Mouse (Mus musculus) hindbrain, embryonic 12.5 days (tissue): ENCODE data around the gene Ubl4b. TPM values are rescaled to one million over a fixed set of nuclear protein-coding genes. Genes with fewer than 3 reads are reported as not detected.

Source experiments
- ATAC-seq: fragments of 200-750 bp; cut with Nextera tagmentation; 2 replicates; pipeline ENCODE4 v1.8.0; 2017; ENCODE audit warnings: moderate TSS enrichment; ENCODE audit not compliant: low FRiP score
- H3K27ac ChIP-seq: fragments of 300-500 bp; sonication (generic); 2 replicates; pipeline ENCODE4 v1.5.1; 2016; ENCODE audit warnings: mild to moderate bottlenecking
- H3K27me3 ChIP-seq: fragments of 300-500 bp; sonication (generic); 2 replicates; pipeline ENCODE4 v1.6.1; 2016; ENCODE audit warnings: mild to moderate bottlenecking
- H3K36me3 ChIP-seq: fragments of 300-500 bp; sonication (generic); 2 replicates; pipeline ENCODE4 v1.6.1; 2016; ENCODE audit warnings: mild to moderate bottlenecking
- H3K4me1 ChIP-seq: fragments of 300-500 bp; sonication (generic); 2 replicates; pipeline ENCODE4 v1.6.1; 2016
- H3K4me2 ChIP-seq: fragments of 300-500 bp; sonication (generic); replicated peaks from 2 replicates; pipeline ENCODE4 v1.6.1; 2016; ENCODE audit warnings: mild to moderate bottlenecking
- H3K4me3 ChIP-seq: fragments of 300-500 bp; sonication (generic); 2 replicates; pipeline ENCODE4 v1.5.1; 2016; ENCODE audit warnings: mild to moderate bottlenecking
- H3K9ac ChIP-seq: fragments of 300-500 bp; sonication (generic); 2 replicates; pipeline ENCODE4 v1.6.1; 2016; ENCODE audit warnings: mild to moderate bottlenecking, moderate library complexity
- H3K9me3 ChIP-seq: fragments of 300-500 bp; sonication (generic); replicated peaks from 2 replicates; pipeline ENCODE4 v1.6.1; 2016; ENCODE audit warnings: mild to moderate bottlenecking
- WGBS: fragments of 180-500 bp; shearing (Covaris S2); methylation state at CpG from one replicate; pipeline ENCODE4 v1.1.7; 2016; 5-methylcytosine and 5-hydroxymethylcytosine counted together
- polyA plus RNA-seq: library from polyadenylated mRNA; unstranded; fragments of >200 nt; fragmentation: Nextera tagmentation; extraction: Ambion mirVana; gene quantifications from 2 replicates; pipeline ENCODE4 v1.2.1, GENCODE M21; 2016

Gene Ubl4b
- polyA plus RNA-seq, 1 experiment from 2014 or later = not detected

DNA sequence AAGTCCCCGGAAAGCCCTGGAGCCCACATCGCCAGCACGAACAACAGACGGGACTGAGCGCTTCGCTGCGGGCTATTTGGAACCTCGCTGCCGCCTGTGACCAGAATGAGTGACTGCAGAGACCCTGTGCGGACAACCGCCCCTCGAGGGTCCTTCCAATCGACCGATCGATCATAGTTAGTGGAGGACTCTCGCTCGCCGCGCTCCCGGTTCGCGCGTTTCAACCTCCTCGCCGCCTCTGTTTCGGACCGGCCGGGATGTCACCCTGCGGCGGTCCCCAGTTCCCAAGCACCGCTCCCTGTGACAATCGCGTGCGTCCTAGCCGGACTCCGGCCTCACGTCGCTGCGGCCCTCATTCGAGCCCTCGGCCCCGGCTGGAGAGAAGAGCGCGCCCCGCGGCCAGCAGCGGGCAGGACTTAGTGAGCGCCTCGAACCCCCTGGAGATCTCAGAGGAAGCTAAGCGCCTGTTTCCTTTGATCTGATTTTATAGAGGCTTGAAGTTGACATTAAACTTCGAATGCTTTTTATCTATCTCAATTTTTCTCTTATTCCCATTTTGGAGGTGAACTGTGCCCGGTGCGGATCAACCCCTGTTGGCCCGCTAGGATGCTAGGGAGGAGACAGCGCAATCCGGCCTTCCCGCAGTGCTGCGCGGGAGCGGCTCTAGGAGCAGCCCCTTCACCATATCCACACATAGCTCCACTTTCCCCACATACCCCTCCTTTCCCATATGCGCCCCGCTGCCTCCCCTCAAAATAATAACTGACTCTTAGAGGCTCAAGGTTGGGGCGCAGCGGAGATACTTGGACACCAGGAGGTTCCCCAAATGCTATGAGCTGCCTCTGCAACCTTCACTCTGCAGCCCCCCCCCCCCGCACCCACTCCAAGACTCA, 28.2 kb upstream of the Ubl4b start:
- no peak for ATAC-seq
- H3K9ac ChIP-seq = no peak overlapping the region
- H3K27ac ChIP-seq = no peak overlapping the region
- no peaks in the 10 kb centered on the region for H3K36me3 ChIP-seq
- H3K4me3 ChIP-seq = peak overlapping the region; percentile 29
- under 1% methylated on average over 65 of the region's 65 CpGs for WGBS
- H3K4me1 ChIP-seq = peaks cover 10% of the 10 kb centered on the region
- peak overlapping the region; percentile 48 for H3K4me2 ChIP-seq
- H3K27me3 ChIP-seq = peaks cover 99% of the 10 kb centered on the region
- no peaks in the 10 kb centered on the region for H3K9me3 ChIP-seq

DNA sequence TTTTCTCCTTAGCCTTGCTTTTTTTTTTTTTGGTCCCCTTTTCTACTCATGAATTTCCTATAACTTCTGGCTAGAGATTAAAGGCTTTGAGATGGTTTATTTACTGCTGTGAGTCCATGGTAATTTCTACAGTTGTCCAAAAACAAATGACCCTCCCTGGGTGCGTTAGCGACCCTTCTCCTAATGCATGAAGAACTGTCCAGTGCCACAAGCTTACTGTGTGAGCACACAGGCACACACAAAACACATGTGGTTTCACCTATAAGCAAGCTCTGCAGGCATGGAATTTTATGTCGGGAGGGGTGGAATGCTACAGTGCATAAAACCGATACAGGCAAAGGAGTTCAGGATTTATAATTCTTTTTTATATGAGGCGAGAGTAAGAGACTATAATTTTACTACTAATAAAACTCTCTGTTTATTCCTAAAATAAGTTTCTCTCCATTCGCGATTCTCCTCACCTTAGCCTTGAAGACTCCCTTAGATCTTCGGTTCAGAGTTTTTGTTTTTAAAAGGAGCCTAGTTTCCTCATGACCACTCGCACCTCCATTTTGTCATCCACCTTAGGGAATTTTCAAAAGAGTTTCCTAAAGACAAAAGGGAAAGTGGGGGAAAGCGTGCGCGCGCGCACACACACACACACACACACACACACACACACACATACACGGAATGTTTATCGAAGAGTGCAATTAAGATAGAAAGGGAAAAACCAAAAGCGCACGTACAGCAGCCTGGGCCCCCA, 27.4 kb upstream of the Ubl4b start:
- H3K4me1 ChIP-seq = peaks cover 10% of the 10 kb centered on the region
- H3K9ac ChIP-seq = no peak overlapping the region
- H3K4me2 ChIP-seq = peak overlapping the region; percentile 48
- no peaks in the 10 kb centered on the region for H3K9me3 ChIP-seq
- WGBS = 3% methylated on average over 18 of the region's 18 CpGs
- peak overlapping the region; percentile 29 for H3K4me3 ChIP-seq
- no peak overlapping the region for H3K27ac ChIP-seq
- ATAC-seq = no peak
- no peaks in the 10 kb centered on the region for H3K36me3 ChIP-seq
- peaks cover 97% of the 10 kb centered on the region for H3K27me3 ChIP-seq

GRCm38 (mm10) chr3:107581103-107582010, 26.5 kb upstream of the Ubl4b start:
- Histone ChIP-seq H3K36me3 (no peaks in the 10 kb centered on the region), H3K4me3 (no peak overlapping the region), H3K4me1 (peaks cover 10% of the 10 kb centered on the region), H3K27ac (no peak overlapping the region), H3K4me2 (no peak overlapping the region), H3K9me3 (no peaks in the 10 kb centered on the region), H3K9ac (no peak overlapping the region), H3K27me3 (peaks cover 88% of the 10 kb centered on the region)
- ATAC-seq = no peak
- WGBS = 2% methylated on average over 15 of the region's 15 CpGs

DNA sequence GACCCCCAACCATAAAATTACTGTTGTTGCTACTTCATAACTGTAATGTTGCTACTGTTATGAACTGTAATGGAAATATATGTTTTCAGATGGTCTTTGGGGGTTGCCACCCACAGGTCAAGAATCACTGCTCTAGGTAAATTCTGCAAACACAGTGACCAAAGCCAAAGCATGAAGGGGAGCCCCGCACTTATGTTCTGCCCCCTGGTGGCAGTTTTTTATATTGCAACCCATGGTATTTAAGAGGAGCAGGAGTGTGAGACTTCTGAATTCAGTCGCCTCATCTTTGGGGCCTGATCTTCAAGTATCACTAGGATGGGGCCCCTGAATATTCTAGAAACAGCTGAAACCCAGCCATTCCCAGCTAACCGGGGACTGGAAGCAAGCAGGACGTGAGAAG, 24.6 kb upstream of the Ubl4b start:
- no peak for ATAC-seq
- no peaks in the 10 kb centered on the region for H3K9me3 ChIP-seq
- no peak overlapping the region for H3K9ac ChIP-seq
- H3K36me3 ChIP-seq = no peaks in the 10 kb centered on the region
- H3K27ac ChIP-seq = no peak overlapping the region
- peaks cover 69% of the 10 kb centered on the region for H3K27me3 ChIP-seq
- H3K4me2 ChIP-seq = no peak overlapping the region
- peaks cover 10% of the 10 kb centered on the region for H3K4me1 ChIP-seq
- WGBS = 4% methylated on average over 4 of the region's 4 CpGs
- H3K4me3 ChIP-seq = no peak overlapping the region

DNA sequence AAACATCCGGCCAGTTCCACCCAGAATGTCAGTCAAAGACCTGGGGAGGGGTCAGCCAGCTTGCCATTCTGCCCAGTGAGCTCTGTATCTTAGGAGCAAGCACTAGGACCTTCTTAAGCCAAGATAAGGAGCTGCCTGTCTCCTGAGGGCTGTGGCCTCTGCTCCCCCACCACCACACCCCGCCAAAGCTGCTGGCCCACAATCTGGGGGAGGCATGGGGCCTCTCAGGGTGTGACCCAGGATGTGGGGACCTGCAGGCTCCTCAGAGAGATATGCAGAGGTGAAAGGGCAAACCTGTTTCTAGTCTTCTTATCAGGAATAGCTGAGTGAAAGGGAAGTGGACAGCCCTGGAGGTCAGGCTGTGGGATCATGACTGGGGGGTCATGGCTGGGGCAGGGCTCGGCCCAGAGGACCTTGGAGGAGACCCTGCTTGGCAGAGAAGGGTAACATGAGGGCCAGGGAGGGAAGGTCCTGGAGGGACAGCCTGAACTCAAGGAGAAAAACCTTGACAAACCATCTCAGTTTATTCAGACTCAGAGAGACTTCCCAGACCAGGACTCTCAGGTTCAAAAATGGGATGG, 23.0 kb upstream of the Ubl4b start:
- Histone ChIP-seq H3K36me3 (no peaks in the 10 kb centered on the region), H3K4me1 (peaks cover 4% of the 10 kb centered on the region), H3K27ac (no peak overlapping the region), H3K27me3 (peaks cover 53% of the 10 kb centered on the region), H3K4me2 (no peak overlapping the region), H3K9me3 (no peaks in the 10 kb centered on the region), H3K4me3 (no peak overlapping the region), H3K9ac (no peak overlapping the region)
- no peak for ATAC-seq
- WGBS = 33% methylated on average over 3 of the region's 3 CpGs

DNA sequence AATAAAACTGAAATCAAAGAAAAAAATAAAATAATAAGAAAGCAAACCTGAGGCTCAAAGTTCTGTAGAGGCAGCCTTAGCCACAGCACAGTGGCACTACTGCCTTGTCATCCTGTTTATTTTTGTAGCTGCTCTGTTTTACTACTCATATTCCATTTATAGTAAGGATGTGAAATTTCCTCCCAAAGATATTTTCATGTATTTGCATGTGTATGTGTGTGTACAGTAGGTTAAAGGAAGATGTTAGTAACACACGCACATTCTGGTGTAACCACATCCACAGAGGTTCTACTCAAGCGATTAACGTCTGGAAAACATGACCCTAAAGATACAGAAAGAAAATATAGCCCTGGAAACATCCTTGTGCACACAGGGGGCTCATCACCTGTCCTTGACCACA, 21.9 kb upstream of the Ubl4b start:
- H3K9me3 ChIP-seq = no peaks in the 10 kb centered on the region
- no peaks in the 10 kb centered on the region for H3K4me1 ChIP-seq
- WGBS = 87% methylated on average over 3 of the region's 3 CpGs
- H3K36me3 ChIP-seq = no peaks in the 10 kb centered on the region
- no peak overlapping the region for H3K27ac ChIP-seq
- no peak overlapping the region for H3K4me3 ChIP-seq
- H3K4me2 ChIP-seq = no peak overlapping the region
- ATAC-seq = no peak
- no peak overlapping the region for H3K9ac ChIP-seq
- peaks cover 46% of the 10 kb centered on the region for H3K27me3 ChIP-seq

- 55% methylated on average over 2 of the region's 2 CpGs for WGBS
Measured at GRCm38 (mm10) chr3:107571205-107571604, 16.3 kb upstream of the Ubl4b start.

GRCm38 (mm10) chr3:107568721-107569120, 13.8 kb upstream of the Ubl4b start:
- H3K9ac ChIP-seq = no peak overlapping the region
- H3K4me3 ChIP-seq = no peak overlapping the region
- 61% methylated on average over 4 of the region's 4 CpGs for WGBS
- H3K27me3 ChIP-seq = peaks cover 16% of the 10 kb centered on the region; the same call in 1 of the 2 replicates
- no peak overlapping the region for H3K27ac ChIP-seq
- no peak for ATAC-seq
- peaks cover 7% of the 10 kb centered on the region for H3K4me1 ChIP-seq
- H3K9me3 ChIP-seq = no peaks in the 10 kb centered on the region
- H3K36me3 ChIP-seq = no peaks in the 10 kb centered on the region
- no peak overlapping the region for H3K4me2 ChIP-seq

More at GRCm38 (mm10) chr3:107571205-107571604, 16.3 kb upstream of the Ubl4b start:
- Histone ChIP-seq H3K4me2 (no peak overlapping the region), H3K9me3 (no peaks in the 10 kb centered on the region), H3K27me3 (peaks cover 13% of the 10 kb centered on the region; the same call in 1 of the 2 replicates), H3K4me3 (no peak overlapping the region), H3K27ac (no peak overlapping the region), H3K36me3 (no peaks in the 10 kb centered on the region), H3K4me1 (no peaks in the 10 kb centered on the region), H3K9ac (no peak overlapping the region)
- ATAC-seq = no peak

DNA sequence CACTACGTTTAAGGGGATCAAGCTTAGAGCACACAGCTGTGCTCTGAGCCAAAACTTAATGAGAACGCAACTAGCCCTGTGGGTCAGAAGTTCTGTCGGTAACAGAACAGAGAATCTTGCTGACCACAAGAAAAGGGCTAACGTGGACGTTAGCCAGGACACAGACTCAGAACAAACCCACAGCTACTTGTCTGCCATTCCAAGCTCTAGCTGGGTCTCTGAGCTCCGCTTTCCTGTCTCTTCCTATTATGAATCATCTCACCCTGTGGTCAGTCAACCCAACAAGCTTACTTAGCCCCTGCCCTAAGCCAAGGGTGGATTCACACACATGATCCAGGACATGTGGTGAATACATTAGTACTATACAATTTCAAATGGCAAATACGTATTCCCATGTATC, 12.9 kb upstream of the Ubl4b start:
- H3K9ac ChIP-seq = no peak overlapping the region

GRCm38 (mm10) chr3:107565331-107565730, 10.5 kb upstream of the Ubl4b start:
- no peak overlapping the region for H3K4me3 ChIP-seq
- WGBS = 39% methylated on average over 3 of the region's 3 CpGs
- H3K4me2 ChIP-seq = no peak overlapping the region
- peaks cover 11% of the 10 kb centered on the region for H3K4me1 ChIP-seq
- H3K27me3 ChIP-seq = peaks cover 13% of the 10 kb centered on the region; the same call in 1 of the 2 replicates
- H3K9ac ChIP-seq = no peak overlapping the region
- H3K27ac ChIP-seq = no peak overlapping the region
- H3K36me3 ChIP-seq = no peaks in the 10 kb centered on the region
- no peaks in the 10 kb centered on the region for H3K9me3 ChIP-seq
- no peak for ATAC-seq

More for the DNA sequence above, 12.9 kb upstream of the Ubl4b start:
- H3K9me3 ChIP-seq = no peaks in the 10 kb centered on the region
- H3K36me3 ChIP-seq = no peaks in the 10 kb centered on the region
- no peak overlapping the region for H3K27ac ChIP-seq
- no peak overlapping the region for H3K4me2 ChIP-seq
- H3K4me3 ChIP-seq = no peak overlapping the region
- H3K27me3 ChIP-seq = peaks cover 16% of the 10 kb centered on the region; the same call in 1 of the 2 replicates
- peaks cover 11% of the 10 kb centered on the region for H3K4me1 ChIP-seq
- no peak for ATAC-seq
- WGBS = 88% methylated on average over 7 of the region's 7 CpGs

DNA sequence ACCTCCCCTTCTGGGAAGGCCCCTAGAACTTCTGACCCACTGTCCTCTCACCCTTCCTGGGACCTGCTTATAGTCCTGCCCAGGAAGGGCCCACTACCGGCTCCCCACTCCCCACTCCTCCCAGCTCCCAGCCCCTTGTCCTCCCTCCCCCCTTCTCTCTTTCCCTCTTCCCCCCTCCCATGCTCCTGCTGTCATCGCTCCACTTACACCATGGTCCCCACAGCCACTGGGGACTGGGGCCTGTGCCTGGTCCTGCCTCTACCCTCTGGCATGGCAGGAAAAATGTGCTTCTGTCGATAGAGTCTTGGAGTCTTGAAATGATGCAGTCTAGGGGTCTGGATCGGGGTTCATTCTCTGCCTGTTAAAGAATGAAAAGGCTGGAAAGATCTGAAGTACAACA, 9.0 kb upstream of the Ubl4b start:
- peaks cover 11% of the 10 kb centered on the region for H3K4me1 ChIP-seq
- H3K27me3 ChIP-seq = peaks cover 9% of the 10 kb centered on the region; the same call in 1 of the 2 replicates
- no peak overlapping the region for H3K4me3 ChIP-seq
- no peak overlapping the region for H3K4me2 ChIP-seq
- no peak for ATAC-seq
- no peak overlapping the region for H3K9ac ChIP-seq
- no peaks in the 10 kb centered on the region for H3K9me3 ChIP-seq
- WGBS = 30% methylated on average over 4 of the region's 4 CpGs
- no peaks in the 10 kb centered on the region for H3K36me3 ChIP-seq
- H3K27ac ChIP-seq = no peak overlapping the region
